Mouse (Mus musculus) E14TG2a.4 (cell line): Measurements from ENCODE around the gene Mettl26.

Experiments
- CTCF ChIP-seq: conservative IDR thresholded peaks from 2 replicates; pipeline ENCODE4 v1.5.1; 2014; ENCODE audit warnings: low read length
- NANOG ChIP-seq: IDR thresholded peaks from 2 replicates; pipeline ENCODE4 v1.6.1; 2014; ENCODE audit warnings: borderline replicate concordance, low read length, mixed read lengths
- POU5F1 ChIP-seq: IDR thresholded peaks from 2 replicates; pipeline ENCODE4 v1.6.1; 2014; ENCODE audit warnings: low read length, borderline replicate concordance

GRCm38 (mm10) chr17:25883268-25883667 is 8.4 kb downstream of the Mettl26 start:
- no peak for TF ChIP-seq CTCF
- no peak for TF ChIP-seq NANOG
- no peak for TF ChIP-seq POU5F1
